Mouse (Mus musculus) limb, embryonic 11.5 days (tissue): Measurements from ENCODE around the gene Rnf2. TPM values are rescaled to one million over a fixed set of nuclear protein-coding genes. Genes with fewer than 3 reads are reported as not detected.

Source experiments
- ATAC-seq: fragments of 200-750 bp; cut with Nextera tagmentation; 2 replicates; pipeline ENCODE4 v1.8.0; 2017; ENCODE audit warnings: low read depth; ENCODE audit not compliant: insufficient number of reproducible peaks, low FRiP score, low TSS enrichment
- DNase-seq: peaks from one replicate; pipeline ENCODE4 v3.0.0-alpha.2; 2015; ENCODE audit warnings: low spot score
- H3K27ac ChIP-seq: fragments of 300-500 bp; sonication (generic); replicated peaks from 2 replicates; pipeline ENCODE4 v1.5.1; 2014; ENCODE audit warnings: low read depth, mild to moderate bottlenecking, low read length
- H3K27me3 ChIP-seq: fragments of 300-500 bp; sonication (generic); 2 replicates; pipeline ENCODE4 v1.6.1; 2014; ENCODE audit warnings: mild to moderate bottlenecking, low read length, mixed read lengths; ENCODE audit not compliant: control insufficient read depth, insufficient read depth
- H3K36me3 ChIP-seq: fragments of 300-500 bp; sonication (generic); 2 replicates; pipeline ENCODE4 v1.6.1; 2014; ENCODE audit warnings: mild to moderate bottlenecking, low read length, moderate library complexity, mixed read lengths; ENCODE audit not compliant: control insufficient read depth, insufficient read depth
- H3K4me1 ChIP-seq: fragments of 300-500 bp; sonication (generic); 2 replicates; pipeline ENCODE4 v1.6.1; 2014; ENCODE audit warnings: low read length, mixed read lengths; ENCODE audit not compliant: control insufficient read depth, insufficient read depth
- H3K4me2 ChIP-seq: fragments of 300-500 bp; sonication (generic); 2 replicates; pipeline ENCODE4 v1.6.1; 2014; ENCODE audit warnings: low read depth, mild to moderate bottlenecking, moderate library complexity; ENCODE audit not compliant: severe bottlenecking
- H3K4me3 ChIP-seq: fragments of 300-500 bp; sonication (generic); 2 replicates; pipeline ENCODE4 v1.5.1; 2014; ENCODE audit warnings: low read depth, low read length
- H3K9ac ChIP-seq: fragments of 300-500 bp; sonication (generic); 2 replicates; pipeline ENCODE4 v1.6.1; 2014; ENCODE audit warnings: mild to moderate bottlenecking, low read length
- H3K9me3 ChIP-seq: fragments of 300-500 bp; sonication (generic); 2 replicates; pipeline ENCODE4 v1.6.1; 2016; ENCODE audit warnings: low read length; ENCODE audit not compliant: control insufficient read depth
- WGBS: fragments of 180-500 bp; shearing (Covaris S2); extraction: QIAGEN DNeasy Blood & Tissue Kit; methylation state at CpG from one replicate; pipeline ENCODE4 v1.1.7; 2014; 5-methylcytosine and 5-hydroxymethylcytosine counted together
- microRNA-seq: library from miRNA; unstranded; fragments of <30 nt; microRNA quantifications from one replicate; pipeline ENCODE4, GENCODE M21; 2016
- polyA plus RNA-seq: library from polyadenylated mRNA; unstranded; fragments of >200 nt; fragmentation: Nextera tagmentation; extraction: Ambion mirVana; gene quantifications from 2 replicates; pipeline ENCODE4 v1.2.1, GENCODE M21; 2014

Gene Rnf2
- polyA plus RNA-seq, 1 experiment from 2014 or later, result 121 TPM

DNA sequence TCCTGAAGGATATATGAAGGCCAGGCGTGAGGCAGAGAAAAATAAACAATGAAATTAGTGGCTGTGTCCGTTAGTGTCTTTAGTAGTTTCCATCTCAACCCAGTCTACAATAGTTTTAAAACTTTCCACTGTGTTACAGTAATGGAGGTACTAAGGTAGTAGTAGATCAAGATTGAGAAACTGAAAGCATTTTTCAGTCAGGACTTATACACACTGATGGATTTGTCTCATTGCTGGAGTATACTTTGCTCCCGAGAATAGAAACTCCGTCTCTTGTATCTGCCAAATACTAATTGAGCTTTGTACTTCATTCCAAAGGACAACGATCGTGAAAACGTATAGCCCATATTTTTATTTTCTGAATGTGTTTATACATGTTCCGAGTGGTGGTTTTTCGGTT, 71.4 kb downstream of the Rnf2 start:
- Histone ChIP-seq H3K9me3 (no peaks in the 10 kb centered on the region), H3K27me3 (no peaks in the 10 kb centered on the region), H3K4me3 (peak overlapping the region; percentile 92), H3K36me3 (no peaks in the 10 kb centered on the region), H3K4me2 (peak overlapping the region; percentile 52), H3K9ac (peak overlapping the region; percentile 91), H3K4me1 (no peaks in the 10 kb centered on the region), H3K27ac (no peak overlapping the region; the same call in 1 of the 2 replicates)
- ATAC-seq (no peak), DNase-seq (no peak)
- 52% methylated on average over 9 of the region's 9 CpGs for WGBS

DNA sequence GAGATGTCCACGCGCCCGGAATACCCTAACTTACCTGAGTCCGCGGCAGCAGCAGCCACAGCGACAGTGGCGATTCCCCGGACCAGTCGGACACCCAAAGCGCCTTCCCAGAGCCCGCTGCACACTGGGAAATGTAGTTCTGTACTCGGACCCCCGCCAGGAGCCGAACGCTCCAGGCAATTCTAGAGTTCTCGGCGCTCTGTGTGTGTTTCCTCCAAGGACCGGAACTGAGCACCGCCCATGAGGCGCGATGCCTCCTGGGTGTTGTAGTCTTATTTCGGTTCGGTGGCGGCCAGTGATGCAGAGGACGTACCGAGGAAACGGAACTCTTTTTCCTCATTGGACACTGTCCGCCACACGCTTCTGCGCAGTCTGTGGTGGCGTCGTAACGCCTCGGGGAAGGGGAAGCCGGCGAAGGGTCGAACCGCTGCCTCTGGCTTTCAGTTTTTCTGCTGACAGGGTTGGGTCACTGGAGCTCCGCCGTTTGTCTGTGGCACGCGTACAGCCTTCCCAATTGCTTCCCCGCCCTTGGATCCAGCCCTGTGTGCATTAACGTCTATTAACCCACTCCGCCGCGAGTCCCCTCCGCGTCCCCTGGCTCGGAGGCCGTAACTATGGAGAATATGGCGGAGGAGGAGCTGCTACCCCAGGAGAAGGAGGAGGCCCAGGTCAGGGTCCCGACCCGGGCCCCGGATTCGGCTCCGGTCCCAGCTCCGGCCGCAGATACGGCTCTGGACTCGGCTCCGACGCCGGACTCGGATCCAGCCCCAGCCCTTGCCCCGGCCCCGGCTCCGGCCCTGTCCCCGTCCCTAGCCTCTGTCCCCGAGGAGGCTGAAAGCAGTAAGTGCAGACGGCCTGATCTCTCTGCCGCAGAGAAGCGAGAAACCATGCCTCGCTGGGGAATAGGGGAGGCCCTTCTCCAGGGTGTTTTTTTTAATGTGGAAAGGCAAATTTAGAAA, 72.2 kb downstream of the Rnf2 start, which contains the start of the genes Swt1 and Trmt1l:
Gene Swt1 (minus strand): TSS at position 193 of the 959 bp plus-strand sequence.
Gene Trmt1l (plus strand): TSS at position 280 of the 959 bp plus-strand sequence.
- H3K27me3 ChIP-seq, result no peaks in the 10 kb centered on the region
- peak within 1 kb of the TSS; percentile 86 for H3K27ac ChIP-seq
- peak within 1 kb of the TSS; percentile 52 for H3K4me2 ChIP-seq
- peak within 1 kb of the TSS; percentile 91 for H3K9ac ChIP-seq
- H3K36me3 ChIP-seq, result no peaks in the 10 kb centered on the region
- H3K4me3 ChIP-seq, result peak within 1 kb of the TSS; percentile 92
- ATAC-seq (peak; percentile 99), DNase-seq (peak; percentile 98)
- H3K9me3 ChIP-seq, result no peaks in the 10 kb centered on the region
- no peaks in the 10 kb centered on the region for H3K4me1 ChIP-seq
- under 1% methylated on average over 74 of the region's 74 CpGs for WGBS

GRCm38 (mm10) chr1:151427888-151428262, 72.9 kb downstream of the Rnf2 start:
- ATAC-seq, result peak; percentile 78
- peak overlapping the region; percentile 74; the same call in 1 of the 2 replicates for H3K27ac ChIP-seq
- no peaks in the 10 kb centered on the region for H3K27me3 ChIP-seq
- H3K4me2 ChIP-seq, result peak overlapping the region; percentile 49
- H3K4me3 ChIP-seq, result peak overlapping the region; percentile 92
- no peaks in the 10 kb centered on the region for H3K36me3 ChIP-seq
- H3K9ac ChIP-seq, result peak overlapping the region; percentile 91
- H3K9me3 ChIP-seq, result no peaks in the 10 kb centered on the region
- WGBS, result 1% methylated on average over 26 of the region's 26 CpGs
- no peaks in the 10 kb centered on the region for H3K4me1 ChIP-seq
- no peak for DNase-seq

- no peak for DNase-seq
- no peak overlapping the region; the same call in 1 of the 2 replicates for H3K9ac ChIP-seq
These were observed 73.7 kb downstream of the Rnf2 start for GRCm38 (mm10) chr1:151426947-151427600.

DNA sequence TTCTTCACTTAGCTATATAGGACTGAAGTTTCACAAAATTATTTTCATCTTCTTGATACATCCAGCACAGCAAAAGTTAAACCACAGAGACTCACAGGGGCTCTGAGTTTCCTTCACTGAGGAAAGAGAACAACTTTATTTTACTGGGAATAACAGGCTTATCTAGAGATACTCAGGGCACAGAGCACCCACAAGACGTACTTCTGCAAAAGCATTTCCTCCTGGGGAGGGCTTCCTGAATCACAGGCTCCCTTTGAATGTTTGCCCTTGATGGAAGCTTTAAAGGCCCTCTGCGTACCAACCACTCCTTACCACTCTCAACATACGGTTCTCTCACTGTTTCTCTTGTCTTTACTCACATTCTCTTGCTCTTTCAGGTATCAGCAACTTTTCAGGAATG, 78.6 kb downstream of the Rnf2 start:
- no peak overlapping the region for H3K9ac ChIP-seq
- H3K36me3 ChIP-seq, result no peaks in the 10 kb centered on the region; the same call in 1 of the 2 replicates
- 87% methylated on average over 3 of the region's 3 CpGs for WGBS
- no peak for ATAC-seq
- no peak overlapping the region for H3K4me2 ChIP-seq
- no peaks in the 10 kb centered on the region for H3K4me1 ChIP-seq
- no peaks in the 10 kb centered on the region for H3K27me3 ChIP-seq
- H3K9me3 ChIP-seq, result no peaks in the 10 kb centered on the region
- H3K4me3 ChIP-seq, result no peak overlapping the region
- no peak overlapping the region for H3K27ac ChIP-seq
- DNase-seq, result no peak

More at GRCm38 (mm10) chr1:151426947-151427600, 73.7 kb downstream of the Rnf2 start:
- no peak overlapping the region for H3K27ac ChIP-seq
- H3K4me1 ChIP-seq, result no peaks in the 10 kb centered on the region
- H3K36me3 ChIP-seq, result no peaks in the 10 kb centered on the region; the same call in 1 of the 2 replicates
- H3K27me3 ChIP-seq, result no peaks in the 10 kb centered on the region
- WGBS, result 26% methylated on average over 7 of the region's 7 CpGs
- H3K4me2 ChIP-seq, result peak overlapping the region; percentile 49
- ATAC-seq, result no peak
- H3K9me3 ChIP-seq, result no peaks in the 10 kb centered on the region
- peak overlapping the region; percentile 92 for H3K4me3 ChIP-seq

- no peak overlapping the region for H3K4me2 ChIP-seq
- no peak overlapping the region for H3K27ac ChIP-seq
These were observed 90.9 kb downstream of the Rnf2 start for GRCm38 (mm10) chr1:151409827-151410226.

More at GRCm38 (mm10) chr1:151409827-151410226, 90.9 kb downstream of the Rnf2 start:
- 76% methylated on average over 3 of the region's 3 CpGs for WGBS
- Histone ChIP-seq H3K9me3 (no peaks in the 10 kb centered on the region), H3K4me3 (no peak overlapping the region), H3K27me3 (no peaks in the 10 kb centered on the region), H3K36me3 (no peaks in the 10 kb centered on the region), H3K9ac (no peak overlapping the region), H3K4me1 (no peaks in the 10 kb centered on the region)
- DNase-seq (no peak), ATAC-seq (no peak)

Small RNA genes lying within 50 kb of the gene (microRNA-seq; reads per million reads assigned to microRNA genes)
- 1.2 reads per million for gene Mir7682

Other genes with a start within 250 kb of the Rnf2 start
- gene Ivns1abp, start 156.5 kb downstream of the Rnf2 start, polyA plus RNA-seq, result 356 and 387 TPM in 2 replicates
- gene Swt1, start 72.5 kb downstream of the Rnf2 start, polyA plus RNA-seq, result 18.9 and 22.9 TPM in 2 replicates
- gene Trmt1l, start 72.4 kb downstream of the Rnf2 start, polyA plus RNA-seq, result 49.6 and 51.7 TPM in 2 replicates
- gene Fam129a, start 70.2 kb upstream of the Rnf2 start, polyA plus RNA-seq, result 0.89 and 0.92 TPM in 2 replicates